Mouse (Mus musculus): ENCODE results near the gene Ankrd1.

The Ankrd1 gene

GRCm38 (mm10) chr19:36109318-36109944, 10.5 kb downstream of the Ankrd1 start:
- DNase-seq = no peak

- DNase-seq = no peak
Measured at GRCm38 (mm10) chr19:36103909-36104308, 16.0 kb downstream of the Ankrd1 start.

- DNase-seq = no peak
Measured at GRCm38 (mm10) chr19:36098916-36099315, 21.0 kb downstream of the Ankrd1 start.

GRCm38 (mm10) chr19:36098265-36098664, 21.6 kb downstream of the Ankrd1 start:
- no peak for DNase-seq

GRCm38 (mm10) chr19:36097194-36097593, 22.7 kb downstream of the Ankrd1 start:
- DNase-seq = no peak

- no peak for DNase-seq
Measured at GRCm38 (mm10) chr19:36090781-36091180, 29.1 kb downstream of the Ankrd1 start.

- peak; percentile 86 to 87 for DNase-seq
Measured at GRCm38 (mm10) chr19:36083262-36084225, 36.4 kb downstream of the Ankrd1 start, which contains the start of gene Rpp30. Gene Rpp30, plus strand, starts transcription at chr19:36083716.

- peak; percentile 33 to 61 for DNase-seq
Measured at GRCm38 (mm10) chr19:36082606-36083261, 37.2 kb downstream of the Ankrd1 start.

- DNase-seq = no peak
Measured at GRCm38 (mm10) chr19:36062801-36063529, 56.9 kb downstream of the Ankrd1 start.

Measured in cerebellum, adult 18-20 months (tissue).